Mouse (Mus musculus): ENCODE results near the gene Hspa1l.
"Not testable (repeated sequence)": the region's sequence is repeated elsewhere in the genome, so short reads cannot be mapped to it uniquely, and the experiment has no call there.

The Hspa1l gene

DNA sequence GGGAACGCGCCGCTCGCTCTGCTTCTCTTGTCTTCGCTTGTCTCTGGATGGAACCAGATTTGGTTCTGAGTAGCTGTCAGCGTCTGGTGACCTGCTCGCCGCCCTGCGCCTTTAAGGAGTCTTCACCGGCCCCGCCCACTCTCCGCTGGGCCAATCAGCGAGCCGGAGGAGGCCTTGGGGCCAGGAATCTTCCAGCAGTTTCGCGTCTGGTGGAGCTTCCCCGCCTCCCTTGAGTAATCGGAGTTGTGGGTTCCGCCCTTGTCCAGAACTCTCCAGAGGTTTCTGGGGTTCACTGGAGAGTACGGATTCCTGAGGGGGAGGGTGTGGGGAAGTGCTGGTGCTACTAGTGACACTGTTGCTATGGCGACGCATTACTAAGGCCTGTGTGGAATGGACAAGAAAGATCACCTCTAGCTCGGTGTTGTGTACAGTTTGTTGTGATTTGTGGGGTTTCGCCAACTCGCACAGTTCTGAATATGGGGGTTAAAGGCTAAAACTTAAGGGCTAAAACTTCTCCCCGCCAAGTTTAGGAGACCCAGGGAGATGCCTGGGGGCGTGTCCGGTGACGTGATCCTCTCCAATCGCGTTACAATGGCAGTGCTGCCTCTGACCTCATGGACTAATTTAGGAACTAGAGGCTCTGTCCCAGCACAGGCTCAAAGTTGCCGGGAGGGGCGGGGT is at the start of gene Hspa1l, which contains the start of gene Hspa1a:
Gene Hspa1l (plus strand): TSS at position 635 of the 681 bp plus-strand sequence.
Gene Hspa1a (minus strand): TSS at position 88 of the 681 bp plus-strand sequence.
- DNase-seq (ENCODE audit: low spot score), result peak; percentile 74

DNA sequence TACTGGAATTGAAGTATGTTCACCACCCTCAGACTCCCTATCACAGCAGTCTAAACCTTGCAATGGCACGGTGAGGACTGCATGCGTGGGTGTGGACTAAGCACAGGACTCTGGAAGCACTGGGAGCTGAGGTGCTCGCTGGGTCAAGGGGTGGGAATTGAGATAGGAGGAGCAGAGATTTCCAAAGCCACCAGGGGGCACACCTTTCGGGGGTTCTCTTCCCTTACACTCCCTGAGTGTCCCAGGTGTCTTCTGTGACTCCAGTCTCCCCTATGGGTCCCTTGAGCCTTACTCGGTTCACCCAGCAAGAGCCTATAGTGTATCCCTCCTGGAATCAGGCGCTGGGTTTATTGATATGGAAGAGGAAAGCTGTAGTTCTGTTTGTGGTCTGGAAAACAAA is 49.6 kb upstream of the Hspa1l start:
- no peak for DNase-seq (ENCODE audit: low spot score)

DNA sequence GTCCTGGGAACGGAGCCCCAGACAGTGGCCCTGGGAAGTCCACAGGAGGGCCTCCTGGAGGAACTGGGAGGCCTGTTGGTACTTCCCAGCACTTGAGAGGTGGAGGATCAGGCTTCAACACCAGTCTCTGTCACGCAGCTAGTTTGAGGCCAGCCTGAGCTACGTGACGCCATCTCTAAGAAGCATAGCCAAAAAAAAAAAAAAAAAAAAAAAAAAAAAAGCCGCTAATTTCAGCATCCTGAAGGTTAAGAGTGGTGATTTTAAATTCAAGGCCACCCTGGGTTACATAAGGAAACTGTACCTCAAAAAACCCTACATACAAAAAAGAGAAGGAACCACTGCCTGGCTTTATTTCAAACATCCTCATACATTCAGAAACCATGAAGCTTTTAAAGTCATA is 48.2 kb upstream of the Hspa1l start:
- DNase-seq (ENCODE audit: low spot score), result no peak

DNA sequence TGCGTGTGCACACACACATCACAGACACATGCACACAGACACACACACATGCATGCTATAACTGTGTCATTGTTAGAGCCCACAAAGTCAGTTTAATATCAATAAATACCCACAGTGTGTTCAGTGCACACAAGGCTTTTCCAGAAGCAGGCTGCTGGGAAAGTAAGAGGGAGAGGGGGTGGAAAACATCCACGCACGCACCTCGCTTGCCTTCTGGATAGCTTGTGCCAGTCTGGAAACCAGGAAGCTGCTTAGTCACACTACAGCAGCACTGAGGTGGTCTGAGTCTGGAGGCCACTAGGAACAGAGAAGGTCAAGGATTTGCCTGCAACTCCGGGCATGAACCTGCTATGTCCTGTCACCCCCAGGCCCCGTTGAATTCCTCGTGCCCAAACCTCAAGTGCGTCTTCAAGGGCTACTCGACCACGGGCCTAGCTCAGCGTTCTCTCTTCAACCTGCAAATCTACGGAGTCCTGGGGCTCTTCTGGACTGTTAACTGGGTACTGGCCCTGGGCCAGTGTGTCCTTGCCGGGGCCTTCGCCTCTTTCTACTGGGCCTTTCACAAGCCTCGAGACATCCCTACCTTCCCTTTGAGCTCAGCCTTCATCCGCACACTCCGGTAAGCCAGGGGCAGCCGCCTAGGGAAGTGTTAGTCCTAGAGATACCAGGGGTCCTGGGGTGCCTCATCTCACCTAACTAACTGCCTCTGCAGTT is 45.0 kb upstream of the Hspa1l start:
- no peak for DNase-seq (ENCODE audit: low spot score)

DNA sequence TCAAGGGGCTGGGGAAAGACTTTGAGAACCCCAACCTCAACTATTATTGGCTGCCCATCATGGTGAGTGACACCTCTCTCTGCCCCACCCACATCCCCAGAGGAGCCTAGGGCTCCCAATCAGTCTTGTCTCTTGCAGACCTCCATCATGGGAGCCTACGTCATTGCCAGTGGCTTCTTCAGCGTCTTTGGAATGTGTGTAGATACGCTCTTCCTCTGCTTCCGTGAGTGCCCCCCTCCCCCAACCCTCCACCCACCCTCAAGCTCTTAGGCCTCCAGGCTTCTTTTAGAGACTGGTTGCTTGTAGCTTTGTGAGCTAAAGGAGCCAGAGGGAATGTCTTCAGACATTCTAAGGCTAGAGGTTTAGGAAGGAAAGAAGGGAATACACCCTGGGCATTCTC is 43.7 kb upstream of the Hspa1l start:
- no peak for DNase-seq (ENCODE audit: low spot score)

DNA sequence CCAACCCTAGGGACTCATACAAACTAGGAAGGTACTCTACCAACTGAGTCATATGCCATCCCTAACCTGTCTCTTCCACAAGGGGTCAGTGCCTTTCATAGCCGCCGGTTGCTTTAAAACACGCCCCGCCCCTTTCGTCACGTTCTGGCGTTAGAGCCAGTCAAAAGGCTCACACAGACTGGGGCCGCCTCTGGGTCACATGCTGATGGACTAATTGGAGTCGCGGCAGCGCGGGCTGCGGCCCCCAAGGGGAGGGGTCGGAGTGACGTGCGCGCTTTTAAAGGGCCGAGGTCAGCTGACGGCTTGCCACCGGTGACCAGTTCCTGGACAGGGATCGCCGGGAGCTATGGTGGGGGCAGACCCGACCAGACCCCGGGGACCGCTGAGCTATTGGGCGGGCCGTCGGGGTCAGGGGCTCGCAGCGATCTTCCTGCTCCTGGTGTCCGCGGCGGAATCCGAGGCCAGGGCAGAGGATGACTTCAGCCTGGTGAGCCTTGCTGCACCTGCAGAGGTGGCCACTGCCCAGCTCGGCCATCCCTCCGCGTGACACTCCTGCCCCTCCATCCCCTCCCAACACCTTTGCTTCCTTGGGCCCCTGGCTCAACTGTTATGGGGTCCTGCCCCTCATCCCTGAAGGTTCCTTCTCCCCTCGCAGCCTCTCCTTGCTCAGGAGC is 41.3 kb upstream of the Hspa1l start, which contains the start of gene Neu1:
Gene Neu1 (plus strand): TSS at position 193 of the 674 bp plus-strand sequence.
- DNase-seq (ENCODE audit: low spot score), result peak; percentile 93

DNA sequence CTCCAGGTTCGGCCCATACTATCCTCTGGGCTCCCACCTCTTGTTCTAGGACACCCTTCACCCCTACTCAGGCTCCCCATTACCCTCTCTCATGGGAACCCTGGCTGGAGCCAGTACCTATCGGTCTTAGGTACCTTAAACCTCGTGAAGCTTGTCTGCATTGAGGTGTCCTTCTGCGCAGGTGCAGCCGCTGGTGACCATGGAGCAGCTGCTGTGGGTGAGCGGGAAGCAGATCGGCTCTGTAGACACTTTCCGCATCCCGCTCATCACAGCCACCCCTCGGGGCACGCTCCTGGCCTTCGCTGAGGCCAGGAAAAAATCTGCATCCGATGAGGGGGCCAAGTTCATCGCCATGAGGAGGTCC is 40.8 kb upstream of the Hspa1l start:
- DNase-seq (ENCODE audit: low spot score), result no peak

DNA sequence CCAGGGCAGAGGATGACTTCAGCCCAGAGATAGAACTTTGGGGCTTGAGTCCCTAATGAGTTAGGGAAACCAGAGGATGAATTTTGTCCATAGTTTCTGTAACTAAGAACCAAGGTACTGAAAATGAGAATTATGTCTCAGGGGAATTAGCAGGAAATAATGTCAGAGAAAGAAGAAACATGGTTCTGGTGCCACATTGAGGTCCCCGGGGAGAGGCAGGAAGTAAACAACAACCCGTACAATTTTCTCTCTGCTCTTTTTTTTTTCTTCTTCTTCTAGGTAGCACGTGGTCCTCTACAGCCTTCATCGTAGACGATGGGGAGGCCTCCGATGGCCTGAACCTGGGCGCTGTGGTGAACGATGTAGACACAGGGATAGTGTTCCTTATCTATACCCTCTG is 40.2 kb upstream of the Hspa1l start:
- no peak for DNase-seq (ENCODE audit: low spot score)

DNA sequence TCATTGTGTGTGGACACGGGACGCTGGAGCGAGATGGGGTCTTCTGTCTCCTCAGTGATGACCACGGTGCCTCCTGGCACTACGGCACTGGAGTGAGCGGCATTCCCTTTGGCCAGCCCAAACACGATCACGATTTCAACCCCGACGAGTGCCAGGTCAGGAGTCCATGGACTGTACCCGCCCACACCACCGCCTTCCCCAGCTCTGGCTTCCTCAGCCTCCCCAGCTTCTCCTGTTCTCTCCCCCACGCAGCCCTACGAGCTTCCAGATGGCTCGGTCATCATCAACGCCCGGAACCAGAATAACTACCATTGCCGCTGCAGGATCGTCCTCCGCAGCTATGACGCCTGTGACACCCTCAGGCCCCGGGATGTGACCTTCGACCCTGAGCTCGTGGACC is 38.5 kb upstream of the Hspa1l start:
- DNase-seq (ENCODE audit: low spot score), result no peak

DNA sequence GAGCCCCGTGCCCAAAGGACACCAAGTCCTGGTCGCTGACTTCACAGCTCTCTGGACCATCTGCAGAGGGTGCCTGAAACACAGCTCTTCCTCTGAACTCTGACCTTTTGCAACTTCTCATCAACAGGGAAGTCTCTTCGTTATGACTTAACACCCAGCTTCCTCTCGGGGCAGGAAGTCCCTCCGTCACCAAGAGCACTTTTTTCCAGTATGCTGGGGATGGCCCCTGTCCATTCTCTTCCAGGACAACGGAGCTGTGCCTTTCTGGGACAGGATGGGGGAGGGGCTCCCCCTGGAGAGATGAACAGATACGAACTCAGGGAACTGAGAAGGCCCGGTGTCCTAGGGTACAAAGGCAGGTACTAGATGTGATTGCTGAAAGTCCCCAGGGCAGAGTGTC is 37.7 kb upstream of the Hspa1l start:
- no peak for DNase-seq (ENCODE audit: low spot score)

DNA sequence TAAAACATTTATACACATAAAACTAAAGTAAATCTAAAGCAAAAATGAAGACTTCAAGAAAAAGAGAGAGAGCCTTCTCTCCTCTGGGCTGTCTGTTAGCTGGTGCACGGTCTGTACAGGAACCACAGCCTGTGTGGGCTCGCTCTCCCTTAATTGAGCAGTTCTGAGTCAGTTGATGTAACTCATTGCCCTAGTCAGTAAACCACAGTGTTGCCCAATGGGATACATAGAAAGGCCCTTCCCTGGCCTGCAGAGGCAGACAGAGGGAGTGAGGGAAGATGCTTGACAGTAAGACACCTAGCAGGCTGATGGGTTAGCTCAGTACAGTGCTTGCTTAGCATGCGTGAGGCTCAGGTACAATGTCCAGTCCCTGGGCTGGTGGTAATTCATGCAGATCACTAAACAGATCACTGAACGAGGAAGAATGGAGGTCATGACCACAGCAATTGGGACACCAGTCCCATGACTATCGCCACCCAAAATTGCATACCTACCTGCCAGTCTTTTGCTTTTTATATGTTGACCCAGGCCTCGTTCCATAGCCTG is 34.5 kb upstream of the Hspa1l start:
- no peak for DNase-seq (ENCODE audit: low spot score)

DNA sequence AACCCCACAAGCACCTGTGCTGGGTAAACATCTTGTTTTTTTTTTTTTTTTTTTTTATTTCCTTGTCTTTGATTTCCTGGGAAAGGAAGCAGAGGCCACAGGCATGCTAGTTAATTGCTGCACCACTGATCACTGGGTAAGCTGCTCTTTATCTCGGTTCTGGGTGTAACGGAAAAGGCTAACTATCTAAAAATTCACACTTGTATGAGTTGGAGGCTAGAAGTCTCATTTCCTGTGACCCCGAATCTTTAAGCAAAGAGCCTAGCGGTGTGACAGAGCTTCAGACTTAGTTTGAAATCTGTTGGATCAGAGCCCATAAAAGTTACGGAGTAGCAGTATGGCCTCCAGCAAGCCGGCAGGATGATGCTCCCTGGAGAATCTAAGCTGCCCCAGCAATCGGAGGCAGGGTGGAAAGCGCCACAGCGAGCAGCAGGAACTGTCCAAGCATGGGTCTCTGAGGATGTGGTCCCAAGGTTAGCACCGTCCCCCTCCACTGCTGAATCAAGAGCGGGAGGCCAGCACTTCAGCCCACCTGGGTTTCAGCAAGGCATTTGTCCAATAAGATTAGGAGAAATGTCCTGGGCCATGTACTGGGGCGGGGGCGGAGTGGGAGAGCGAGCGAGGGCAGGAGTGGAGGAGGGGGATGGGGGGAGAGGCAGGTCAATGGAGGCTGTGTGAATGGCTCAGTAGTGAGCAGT is 31.0 kb upstream of the Hspa1l start:
- peak; percentile 24 for DNase-seq (ENCODE audit: low spot score)

DNA sequence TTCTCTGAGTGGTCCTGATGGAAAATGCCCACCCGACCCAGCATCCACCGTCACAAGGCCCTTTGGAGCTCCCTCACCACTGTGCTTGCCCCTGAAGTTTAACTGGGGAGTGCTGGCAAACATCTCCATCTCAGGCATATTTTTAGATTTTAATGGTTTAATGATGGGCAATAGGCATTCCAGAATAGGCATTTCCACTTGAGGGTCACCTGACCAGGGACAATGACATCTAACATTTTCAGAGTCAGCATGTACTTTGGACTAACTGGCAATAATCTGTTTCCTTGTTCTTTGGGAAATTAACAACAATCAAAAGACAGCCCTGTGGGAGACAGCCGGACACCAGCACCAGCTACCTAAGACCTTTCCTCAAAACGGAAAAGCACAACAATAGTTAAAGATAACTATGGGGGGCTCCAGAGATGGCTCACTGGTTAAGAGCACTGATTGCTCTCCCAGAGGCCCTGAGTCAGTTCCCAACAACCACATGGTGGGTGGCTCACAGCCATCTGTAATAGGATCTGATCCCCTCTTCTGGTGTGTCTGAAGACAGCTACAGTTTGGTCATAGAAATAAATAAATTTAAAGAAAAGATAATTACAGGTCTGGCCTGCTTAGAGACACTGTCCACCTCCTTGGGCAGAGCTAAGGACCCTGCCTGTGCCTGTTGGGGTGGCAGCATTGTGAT is 29.2 kb upstream of the Hspa1l start:
- no peak for DNase-seq (ENCODE audit: low spot score)

DNA sequence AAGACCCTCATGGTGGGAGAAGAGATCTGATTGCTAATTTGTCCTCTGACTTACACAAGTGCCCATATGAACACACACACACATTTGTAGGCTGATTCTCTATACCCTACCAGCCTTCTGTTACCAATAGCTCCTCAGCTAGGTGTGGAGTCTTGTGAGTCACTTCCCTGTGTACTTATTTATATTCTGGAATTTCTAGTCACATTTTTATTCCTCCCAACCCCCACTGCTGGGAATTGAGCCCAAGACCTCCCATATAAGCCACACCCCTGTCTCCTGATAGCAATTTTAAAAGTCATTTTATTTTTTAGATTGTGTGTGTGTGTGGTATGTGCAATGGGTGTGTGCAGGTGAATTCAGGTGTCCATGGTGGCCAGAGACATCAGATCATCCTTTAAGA is 28.1 kb upstream of the Hspa1l start:
- DNase-seq (ENCODE audit: low spot score), result no peak

DNA sequence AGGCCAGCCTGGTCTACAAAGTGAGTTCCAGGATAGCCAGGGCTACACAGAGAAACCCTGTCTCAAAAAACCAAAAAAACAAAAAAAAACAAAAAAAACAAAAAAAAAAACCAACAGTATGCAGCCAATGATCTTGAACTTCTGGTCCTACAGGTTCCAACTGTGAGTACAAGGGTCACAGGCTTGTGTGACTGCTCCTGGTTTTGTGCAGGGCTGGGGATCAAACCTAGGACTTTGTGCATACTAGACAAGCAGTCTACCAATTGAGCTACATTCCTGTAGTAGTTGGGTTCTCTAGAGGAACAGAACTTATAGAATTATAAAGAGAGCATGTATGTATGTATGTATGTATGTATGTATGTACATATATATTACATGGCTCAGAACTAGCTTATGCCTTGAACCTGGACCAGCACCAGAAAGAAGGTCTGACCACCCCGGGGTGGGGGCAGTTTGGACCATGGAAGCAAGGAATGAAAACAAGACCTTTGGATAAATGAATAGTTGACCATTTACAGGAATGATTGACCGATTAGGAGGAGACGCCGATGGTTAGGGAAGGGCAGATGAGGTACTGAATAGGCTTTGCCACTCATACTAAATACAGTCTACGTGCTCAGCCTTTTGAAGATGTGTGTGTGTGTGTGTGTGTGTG is 25.9 kb upstream of the Hspa1l start:
- no peak for DNase-seq (ENCODE audit: low spot score)

DNA sequence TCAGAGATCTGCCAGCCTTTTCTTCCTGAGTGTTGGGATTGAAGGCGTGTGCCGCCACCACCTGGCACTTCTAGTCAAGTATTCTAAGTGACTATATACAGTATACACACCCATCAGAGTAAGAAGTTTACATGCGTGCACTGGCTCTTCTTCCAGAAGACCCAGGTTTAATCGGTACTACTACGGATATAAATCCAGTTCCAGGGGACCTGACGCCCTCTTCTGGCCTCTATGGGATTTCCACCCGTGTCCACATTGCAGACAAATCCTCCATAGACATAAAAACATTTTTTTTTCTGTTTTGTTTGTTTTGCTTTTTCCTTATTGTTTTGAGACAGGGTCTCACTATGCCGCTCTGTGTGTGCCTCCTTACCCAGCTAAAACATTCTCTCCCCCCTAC is 24.9 kb upstream of the Hspa1l start:
- DNase-seq (ENCODE audit: low spot score), result no peak

DNA sequence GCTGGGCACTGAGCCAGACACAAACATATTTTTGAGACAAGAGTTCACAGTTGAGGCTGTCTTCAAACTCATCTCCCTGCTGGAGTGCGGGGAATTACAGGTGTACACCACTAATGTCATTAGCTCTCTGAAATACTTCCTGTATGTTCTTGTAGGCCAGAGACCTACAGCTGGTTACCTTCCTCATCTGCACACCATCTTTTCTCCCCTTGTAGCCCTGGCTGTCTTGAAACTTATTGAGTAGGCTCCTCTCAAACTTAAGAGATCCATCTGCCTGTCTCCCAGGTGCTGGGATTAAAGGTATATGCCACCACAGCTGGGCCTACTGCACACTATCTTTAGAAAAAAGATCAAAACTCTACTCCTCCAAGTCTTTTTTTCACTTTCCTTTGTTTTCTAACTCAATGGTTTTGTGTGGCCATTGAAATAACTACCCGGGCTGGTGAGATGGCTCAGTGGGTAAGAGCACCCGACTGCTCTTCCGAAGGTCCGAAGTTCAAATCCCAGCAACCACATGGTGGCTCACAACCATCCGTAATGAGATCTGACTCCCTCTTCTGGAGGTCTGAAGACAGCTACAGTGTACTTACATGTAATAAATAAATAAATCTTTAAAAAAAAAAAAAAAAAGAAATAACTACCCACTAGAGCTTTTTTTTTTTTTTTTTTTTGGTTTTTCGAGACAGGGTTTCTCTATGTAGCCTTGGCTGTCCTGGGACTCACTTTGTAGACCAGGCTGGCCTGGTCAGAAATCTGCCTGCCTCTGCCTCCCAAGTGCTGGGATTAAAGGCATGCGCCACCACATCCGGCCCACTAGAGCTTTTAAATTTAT is 23.6 kb upstream of the Hspa1l start:
- DNase-seq (ENCODE audit: low spot score), result not testable (repeated sequence)

DNA sequence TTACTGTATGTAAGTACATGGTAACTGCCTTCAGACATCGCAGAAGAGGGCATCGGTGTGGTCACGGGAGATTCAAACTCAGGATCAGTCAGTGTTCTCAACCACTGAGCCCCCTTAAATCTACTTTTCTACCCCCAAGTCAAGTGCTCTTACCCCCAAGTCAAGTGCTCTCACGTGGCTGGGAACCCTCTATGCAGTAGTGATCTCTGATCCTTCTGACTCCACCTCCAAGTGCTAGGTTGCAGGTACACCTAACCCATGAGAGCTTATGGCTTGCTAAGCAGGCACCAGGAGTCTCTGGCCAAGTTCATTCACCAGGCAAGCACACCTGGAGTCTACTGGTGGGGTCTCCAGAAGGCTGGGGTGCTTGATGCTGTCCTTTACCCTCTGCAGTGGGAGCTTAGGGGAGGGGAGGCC is 22.9 kb upstream of the Hspa1l start:
- DNase-seq (ENCODE audit: low spot score), result no peak

DNA sequence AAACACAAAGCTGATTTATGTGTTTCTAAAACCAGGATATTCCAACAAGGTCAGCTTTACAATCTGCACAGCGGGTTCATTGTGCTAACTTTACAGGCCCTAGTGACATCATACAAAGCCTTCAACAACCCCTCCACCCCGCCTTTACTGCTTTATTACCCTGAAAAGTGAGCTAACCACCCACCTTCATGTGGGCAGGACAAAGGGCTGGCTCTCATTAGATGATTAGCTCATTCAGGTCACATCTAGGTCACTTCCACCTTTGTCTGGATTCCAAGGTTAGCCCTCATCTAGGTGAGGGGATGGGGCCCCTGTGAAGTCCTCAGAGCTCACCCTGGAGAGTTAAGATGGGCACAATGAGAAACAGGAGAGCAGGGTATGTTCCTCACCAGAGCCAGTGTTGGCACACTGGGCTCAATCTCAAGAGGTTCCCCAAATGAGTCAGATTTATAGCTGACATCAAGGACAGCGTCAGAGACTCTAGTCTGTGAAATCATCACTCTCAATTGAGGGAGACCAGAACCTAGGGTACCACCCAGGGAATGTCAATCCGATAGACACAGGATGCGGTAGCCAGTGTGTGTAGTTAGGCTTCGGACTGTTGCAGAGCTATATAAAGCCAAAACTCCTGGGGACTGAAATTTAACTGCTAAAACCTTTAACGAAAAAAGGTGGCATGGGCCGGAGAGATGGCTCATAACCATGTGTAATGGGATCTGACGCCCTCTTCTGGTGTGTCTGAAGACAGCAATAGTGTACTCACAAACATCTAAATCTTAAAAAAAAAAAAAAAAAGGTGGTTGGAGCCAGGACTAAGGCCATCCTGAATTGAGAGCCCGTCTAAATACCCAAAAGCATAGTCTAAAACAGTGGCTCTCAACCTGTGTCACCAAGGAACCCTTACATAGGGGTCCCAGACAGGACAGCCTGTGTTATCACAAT is 21.7 kb upstream of the Hspa1l start:
- DNase-seq (ENCODE audit: low spot score), result no peak
